Mouse (Mus musculus): ENCODE results near the gene Olfr494.

Olfr494 gene

GRCm38 (mm10) chr7:108365035-108365434, at the start of gene Olfr494:
Gene Olfr494 (plus strand): TSS chr7:108365335.
- no peak for DNase-seq (ENCODE audit: low read depth, low spot score)

GRCm38 (mm10) chr7:108323574-108323973, 41.6 kb upstream of the Olfr494 start, which contains the start of gene Olfr492:
Gene Olfr492 (minus strand): TSS chr7:108323674.
- DNase-seq (ENCODE audit: low read depth, low spot score) = no peak

DNA sequence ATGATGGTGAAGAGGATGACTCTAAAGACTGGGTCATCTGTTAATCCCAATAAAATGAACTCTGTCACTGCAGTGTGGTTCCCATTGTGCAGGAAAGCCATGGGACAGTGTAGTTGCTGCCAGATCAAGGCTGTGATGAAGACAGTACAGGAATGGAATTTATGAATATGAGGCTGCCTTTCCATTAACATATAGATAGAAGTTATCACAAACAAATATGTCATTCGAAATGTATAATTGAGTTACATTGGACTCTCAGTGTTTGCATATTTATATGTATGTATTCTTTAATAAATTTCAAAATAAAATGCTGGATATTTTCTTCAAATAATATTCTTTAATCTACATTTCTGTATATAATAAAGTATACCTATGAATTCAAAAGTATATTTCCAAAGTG, 18.3 kb upstream of the Olfr494 start, which contains the start of gene Olfr493:
TSS of gene Olfr493 (minus strand) at position 101 of the 400 bp plus-strand sequence.
- DNase-seq (ENCODE audit: low read depth, low spot score) = no peak

DNA sequence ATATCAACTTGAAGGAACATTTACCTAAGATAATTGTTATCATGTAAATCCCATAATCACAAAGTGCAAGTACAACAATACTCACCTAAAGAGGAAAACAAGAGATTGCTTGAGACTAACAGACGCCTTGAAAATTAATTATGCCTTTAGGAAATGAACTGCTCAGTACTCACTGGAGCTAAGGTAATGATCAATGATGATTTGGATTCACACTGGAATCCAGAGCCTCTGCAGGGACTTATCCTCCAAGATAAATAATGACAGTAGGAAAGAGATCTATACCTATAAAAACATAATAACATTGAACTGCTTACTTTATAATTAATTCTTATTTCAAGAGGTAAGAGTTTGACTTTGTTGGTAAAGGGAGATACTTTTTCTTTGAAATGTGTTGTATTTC, 27.7 kb downstream of the Olfr494 start, which contains the start of gene Olfr495:
TSS of gene Olfr495 (plus strand) at position 301 of the 400 bp plus-strand sequence.
- no peak for DNase-seq (ENCODE audit: low read depth, low spot score)

All from CD4-positive, CD25-positive, alpha-beta regulatory T cell, adult 2 months (primary cell).